Mouse (Mus musculus) liver, embryonic 14.5 days (tissue): ENCODE measurements around the gene Dnm3.

Source experiments
- CTCF ChIP-seq: IDR thresholded peaks from 2 replicates; pipeline ENCODE4 v1.5.1; 2016; ENCODE audit warnings: antibody characterized with exemption, low read depth, control low read depth
- EP300 ChIP-seq: IDR thresholded peaks from 2 replicates; pipeline ENCODE4 v1.6.1; 2016; ENCODE audit warnings: antibody characterized with exemption, low read depth

DNA sequence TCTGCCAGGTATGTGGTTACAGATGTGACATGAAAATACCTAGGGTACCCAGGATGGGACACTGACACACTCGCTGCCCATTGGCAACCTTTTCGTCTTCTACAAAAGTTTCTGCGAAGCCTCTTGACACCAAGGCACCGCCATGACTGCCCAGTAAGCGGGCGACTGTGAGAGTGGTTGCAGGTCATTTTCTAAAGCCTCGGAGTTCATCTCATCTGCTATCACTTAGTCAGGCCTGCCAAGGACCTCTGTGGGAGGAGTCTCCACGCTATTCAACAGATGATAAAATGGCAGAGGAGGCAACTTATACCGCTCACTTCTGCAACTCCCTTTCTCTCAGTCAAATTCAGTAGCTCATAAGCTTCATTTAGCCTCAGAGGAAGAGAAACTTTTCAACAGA lies 268.8 kb downstream of the Dnm3 start:
- no peak for TF ChIP-seq CTCF
- TF ChIP-seq EP300 = no peak
